Mouse (Mus musculus): ENCODE measurements around the gene Dtx4. TPM values are rescaled to one million over a fixed set of nuclear protein-coding genes. Genes with fewer than 3 reads are reported as not detected.
A peak's percentile ranks its signal among the peaks of the same experiment; 100 is the strongest.

Dtx4 gene
- polyA plus RNA-seq, 1 experiment from 2014 or later = 5.6 TPM

DNA sequence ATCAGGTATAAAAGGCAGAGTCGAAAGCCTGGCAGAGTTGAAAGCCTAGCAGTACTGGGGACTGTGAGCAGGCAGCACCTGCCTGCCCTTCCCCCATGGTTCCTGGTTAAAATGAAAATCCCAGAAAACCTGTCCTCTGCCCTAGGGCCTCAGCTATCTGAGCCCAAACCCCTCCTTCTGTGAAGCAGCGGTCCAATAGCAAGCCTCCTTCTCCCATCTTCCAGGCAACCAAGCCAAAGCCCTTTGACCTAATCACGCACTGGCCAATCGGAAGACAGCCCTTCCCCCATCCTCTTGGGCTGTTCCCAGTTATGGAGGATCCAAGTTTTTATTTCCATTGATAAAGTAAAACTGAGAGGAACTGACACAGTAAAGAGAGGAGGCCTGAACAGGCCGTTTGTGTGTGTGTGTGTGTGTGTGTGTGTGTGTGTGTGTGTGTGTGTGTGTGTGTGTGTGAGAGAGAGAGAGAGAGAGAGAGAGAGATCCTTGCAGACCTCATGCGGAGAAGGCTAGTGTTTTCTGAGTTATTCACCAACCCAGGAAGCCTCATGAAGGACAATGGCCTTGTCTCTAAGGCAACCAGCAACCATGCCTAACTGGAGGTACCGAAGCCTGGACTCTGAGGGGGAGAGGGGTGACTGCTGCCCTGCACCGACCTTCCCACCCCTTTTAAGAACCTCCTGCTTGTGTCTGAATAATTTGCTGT is 12.1 kb downstream of the Dtx4 start:
- ATAC-seq (replicated peaks; ENCODE audit: low FRiP score, low read depth) (peak; percentile 84), DNase-seq (ENCODE audit: low spot score) (peak; percentile 52)
- Histone ChIP-seq H3K9ac (ENCODE audit: low read depth, low read length) (no peak overlapping the region), H3K27me3 (ENCODE audit: insufficient read depth, low read length) (no peaks in the 10 kb centered on the region), H3K4me2 (ENCODE audit: low read length) (no peak overlapping the region), H3K4me1 (replicated peaks; ENCODE audit: insufficient read depth, low read length) (peaks cover 28% of the 10 kb centered on the region), H3K4me3 (replicated peaks; ENCODE audit: low read depth, low read length) (no peak overlapping the region), H3K9me3 (replicated peaks; ENCODE audit: low read length) (no peaks in the 10 kb centered on the region), H3K27ac (peak overlapping the region; percentile 88), H3K36me3 (ENCODE audit: insufficient read depth, low read length) (0 out of 2 replicates have a peak, but pooled peaks cover 3% of the 10 kb centered on the region)
- 32% methylated on average over 8 of the region's 8 CpGs for WGBS
- no peak for TF ChIP-seq CTCF (IDR thresholded peaks at IDR 0.05; ENCODE audit: low read depth)

DNA sequence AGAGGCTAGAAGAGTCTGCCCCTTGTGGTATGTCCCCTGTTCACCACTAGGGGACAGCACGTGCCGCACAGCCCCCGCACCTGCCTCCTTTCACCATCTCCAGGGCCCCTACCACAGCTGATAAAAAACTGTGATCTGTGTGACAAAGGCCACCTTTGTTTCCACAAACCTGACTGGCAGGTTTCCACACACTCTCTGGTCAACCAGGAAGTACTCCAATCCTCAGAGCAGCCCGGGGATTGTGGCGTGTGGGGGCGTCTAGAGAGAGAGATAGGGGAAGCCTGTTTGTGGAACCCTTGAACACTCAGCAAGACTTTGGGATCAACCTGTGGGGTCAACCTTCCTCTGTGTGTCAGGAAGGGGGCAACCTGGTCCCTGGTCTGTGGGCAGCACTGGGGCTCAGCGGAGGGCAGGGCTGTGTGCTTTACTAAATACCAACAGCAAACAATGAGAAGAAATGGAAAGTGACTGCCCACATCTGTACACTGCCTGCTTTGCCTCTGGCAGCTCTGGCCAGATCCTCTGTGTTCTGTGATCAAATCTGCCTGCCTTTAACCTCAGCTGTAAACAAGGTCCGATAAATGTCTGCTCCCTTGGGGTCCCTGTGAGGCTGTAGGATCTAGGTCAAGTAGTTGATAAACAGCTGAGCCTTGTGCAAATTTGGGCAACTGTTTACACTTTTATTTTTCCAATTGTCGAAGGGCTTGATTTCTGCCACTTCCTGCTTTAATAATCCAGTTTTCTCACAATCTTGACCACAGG is 12.9 kb downstream of the Dtx4 start:
- DNase-seq (ENCODE audit: low spot score) (peak; percentile 45), ATAC-seq (replicated peaks; ENCODE audit: low FRiP score, low read depth) (peak; percentile 73)
- H3K4me1 ChIP-seq (replicated peaks; ENCODE audit: insufficient read depth, low read length) = peaks cover 24% of the 10 kb centered on the region
- H3K27ac ChIP-seq = peak overlapping the region; percentile 88
- no peak overlapping the region for H3K4me3 ChIP-seq (replicated peaks; ENCODE audit: low read depth, low read length)
- H3K9ac ChIP-seq (ENCODE audit: low read depth, low read length) = no peak overlapping the region
- TF ChIP-seq CTCF (IDR thresholded peaks at IDR 0.05; ENCODE audit: low read depth) = peak; percentile 70
- H3K9me3 ChIP-seq (replicated peaks; ENCODE audit: low read length) = no peaks in the 10 kb centered on the region
- no peak overlapping the region for H3K4me2 ChIP-seq (ENCODE audit: low read length)
- no peaks in the 10 kb centered on the region for H3K27me3 ChIP-seq (ENCODE audit: insufficient read depth, low read length)
- 0 out of 2 replicates have a peak, but pooled peaks cover 3% of the 10 kb centered on the region for H3K36me3 ChIP-seq (ENCODE audit: insufficient read depth, low read length)
- WGBS = 40% methylated on average over 9 of the region's 9 CpGs

DNA sequence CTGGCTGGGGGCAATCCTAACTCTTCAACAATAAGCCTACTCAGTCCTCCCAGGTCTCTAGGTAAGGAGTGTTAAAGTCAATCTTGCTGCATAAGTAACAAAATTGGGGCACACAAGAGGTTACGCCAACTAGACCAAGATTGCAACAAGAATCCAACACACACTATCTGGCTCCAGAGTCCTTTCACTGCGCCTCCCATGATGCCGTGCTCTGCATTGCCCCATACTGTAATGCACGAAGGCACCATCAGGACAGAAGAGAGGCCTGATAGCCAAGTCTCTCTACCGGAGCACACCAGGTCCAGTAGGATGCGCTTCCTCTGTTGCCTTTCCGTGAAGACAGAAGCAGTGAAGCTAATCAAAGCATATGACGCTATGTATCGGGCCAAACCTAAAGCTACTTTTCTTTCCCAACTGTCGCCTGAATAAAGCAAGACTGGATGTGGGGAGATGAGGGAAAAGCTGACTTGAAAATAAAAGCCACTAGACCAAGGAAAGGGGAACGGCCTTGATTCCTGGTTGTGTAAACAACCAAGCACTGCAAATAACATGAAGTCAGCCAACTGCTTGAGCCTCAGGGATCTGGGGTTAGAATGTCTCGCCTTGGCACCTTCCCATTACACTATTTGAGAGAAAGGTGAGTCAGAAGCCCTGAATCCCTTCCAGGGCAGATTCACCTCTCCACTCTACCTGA is 13.6 kb downstream of the Dtx4 start:
- TF ChIP-seq CTCF (IDR thresholded peaks at IDR 0.05; ENCODE audit: low read depth) = no peak
- Histone ChIP-seq H3K4me2 (ENCODE audit: low read length) (no peak overlapping the region), H3K27ac (peak overlapping the region; percentile 88), H3K36me3 (ENCODE audit: insufficient read depth, low read length) (0 out of 2 replicates have a peak, but pooled peaks cover 3% of the 10 kb centered on the region), H3K9ac (ENCODE audit: low read depth, low read length) (no peak overlapping the region), H3K9me3 (replicated peaks; ENCODE audit: low read length) (no peaks in the 10 kb centered on the region), H3K27me3 (ENCODE audit: insufficient read depth, low read length) (no peaks in the 10 kb centered on the region), H3K4me1 (replicated peaks; ENCODE audit: insufficient read depth, low read length) (peaks cover 24% of the 10 kb centered on the region), H3K4me3 (replicated peaks; ENCODE audit: low read depth, low read length) (no peak overlapping the region)
- 76% methylated on average over 12 of the region's 12 CpGs for WGBS
- ATAC-seq (replicated peaks; ENCODE audit: low FRiP score, low read depth) (0 out of 2 replicates have a peak, but pooled peaks have one; percentile 8), DNase-seq (ENCODE audit: low spot score) (no peak)

DNA sequence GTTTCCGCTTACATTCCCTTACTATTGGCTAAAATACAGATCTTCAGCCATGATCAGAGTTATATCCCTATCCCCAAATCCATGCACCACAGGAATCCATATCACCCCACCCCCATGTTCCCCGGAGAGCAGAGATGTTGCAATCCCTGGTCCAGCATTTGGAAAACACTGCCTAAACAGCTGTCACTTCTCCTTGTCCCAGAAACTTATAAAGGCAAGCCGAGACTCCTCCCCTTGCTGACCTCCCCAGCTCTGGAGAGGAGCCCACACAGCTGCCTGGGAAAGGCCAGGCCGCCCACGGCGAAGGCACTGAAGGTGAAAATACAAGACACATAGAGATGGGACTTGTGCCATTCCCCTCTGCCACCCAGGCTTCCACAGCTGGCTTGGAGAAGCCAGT is 14.4 kb downstream of the Dtx4 start:
- Histone ChIP-seq H3K4me3 (replicated peaks; ENCODE audit: low read depth, low read length) (no peak overlapping the region), H3K4me1 (replicated peaks; ENCODE audit: insufficient read depth, low read length) (peaks cover 24% of the 10 kb centered on the region), H3K4me2 (ENCODE audit: low read length) (no peak overlapping the region), H3K27ac (peak overlapping the region; percentile 88), H3K36me3 (ENCODE audit: insufficient read depth, low read length) (0 out of 2 replicates have a peak, but pooled peaks cover 3% of the 10 kb centered on the region), H3K9me3 (replicated peaks; ENCODE audit: low read length) (no peaks in the 10 kb centered on the region), H3K27me3 (ENCODE audit: insufficient read depth, low read length) (no peaks in the 10 kb centered on the region), H3K9ac (ENCODE audit: low read depth, low read length) (no peak overlapping the region)
- peak; percentile 87 for DNase-seq (ENCODE audit: low spot score)
- 47% methylated on average over 6 of the region's 6 CpGs for WGBS
- no peak; the same call in 1 of the 2 replicates for ATAC-seq (replicated peaks; ENCODE audit: low FRiP score, low read depth)
- TF ChIP-seq CTCF (IDR thresholded peaks at IDR 0.05; ENCODE audit: low read depth) = no peak

DNA sequence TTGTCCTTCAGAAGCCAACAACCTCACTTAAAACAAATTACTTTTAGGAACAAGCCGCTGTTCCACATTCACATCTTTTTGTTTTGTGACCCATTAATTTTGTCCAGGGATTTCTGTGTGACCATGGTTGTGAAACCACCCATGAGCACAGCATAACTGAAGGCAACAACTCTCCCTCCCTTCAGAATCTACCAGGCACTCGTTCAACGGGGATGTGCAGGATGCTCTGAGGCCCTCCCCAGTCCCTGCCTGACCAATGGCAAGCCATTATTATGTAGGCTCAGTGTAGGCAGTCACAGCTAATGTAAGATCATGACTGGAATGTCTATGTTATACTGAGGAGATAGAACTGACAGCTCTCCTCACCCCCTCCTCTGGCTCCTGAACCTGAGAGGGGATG is 15.6 kb downstream of the Dtx4 start:
- TF ChIP-seq CTCF (IDR thresholded peaks at IDR 0.05; ENCODE audit: low read depth) = no peak
- Histone ChIP-seq H3K9me3 (replicated peaks; ENCODE audit: low read length) (no peaks in the 10 kb centered on the region), H3K36me3 (ENCODE audit: insufficient read depth, low read length) (no peaks in the 10 kb centered on the region), H3K27me3 (ENCODE audit: insufficient read depth, low read length) (no peaks in the 10 kb centered on the region), H3K4me1 (replicated peaks; ENCODE audit: insufficient read depth, low read length) (peaks cover 24% of the 10 kb centered on the region), H3K9ac (ENCODE audit: low read depth, low read length) (no peak overlapping the region), H3K4me3 (replicated peaks; ENCODE audit: low read depth, low read length) (no peak overlapping the region), H3K4me2 (ENCODE audit: low read length) (no peak overlapping the region), H3K27ac (no peak overlapping the region)
- DNase-seq (ENCODE audit: low spot score) (no peak), ATAC-seq (replicated peaks; ENCODE audit: low FRiP score, low read depth) (no peak)
- WGBS = 72% methylated on average over 3 of the region's 3 CpGs

DNA sequence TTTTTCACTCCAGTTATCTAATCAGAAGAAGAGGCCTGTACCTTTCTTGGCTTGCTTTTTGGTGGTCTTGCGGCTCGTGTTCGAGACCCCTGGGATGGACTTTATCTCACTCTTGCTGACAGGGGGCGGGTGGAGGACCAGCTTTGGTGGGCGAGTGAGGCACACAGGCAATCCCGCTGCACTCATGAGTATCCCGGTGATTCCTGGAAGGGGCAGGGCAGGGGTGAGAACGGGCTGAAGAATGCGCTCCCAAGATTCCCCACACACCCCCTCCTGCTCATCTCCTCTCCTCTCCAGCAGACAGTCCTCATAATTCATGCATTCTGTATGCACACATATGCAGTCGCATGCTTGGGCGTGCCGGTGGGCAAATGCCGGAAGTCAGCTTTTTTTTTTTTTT is 16.0 kb downstream of the Dtx4 start:
- ATAC-seq (replicated peaks; ENCODE audit: low FRiP score, low read depth) = no peak
- 85% methylated on average over 13 of the region's 13 CpGs for WGBS
- H3K4me2 ChIP-seq (ENCODE audit: low read length) = no peak overlapping the region
- H3K27me3 ChIP-seq (ENCODE audit: insufficient read depth, low read length) = no peaks in the 10 kb centered on the region
- H3K36me3 ChIP-seq (ENCODE audit: insufficient read depth, low read length) = no peaks in the 10 kb centered on the region
- H3K9me3 ChIP-seq (replicated peaks; ENCODE audit: low read length) = no peaks in the 10 kb centered on the region
- H3K4me1 ChIP-seq (replicated peaks; ENCODE audit: insufficient read depth, low read length) = peaks cover 24% of the 10 kb centered on the region
- no peak for TF ChIP-seq CTCF (IDR thresholded peaks at IDR 0.05; ENCODE audit: low read depth)
- no peak overlapping the region for H3K9ac ChIP-seq (ENCODE audit: low read depth, low read length)
- H3K27ac ChIP-seq = 0 out of 2 replicates have a peak overlapping the region, but pooled peaks have one; percentile 68
- H3K4me3 ChIP-seq (replicated peaks; ENCODE audit: low read depth, low read length) = no peak overlapping the region
- DNase-seq (ENCODE audit: low spot score) = no peak

Measured in kidney, postnatal 0 days (tissue).